Mouse (Mus musculus) spleen, adult 2 months (tissue): ENCODE results near the gene Olfr654. TPM values are rescaled to one million over a fixed set of nuclear protein-coding genes. Genes with fewer than 3 reads are reported as not detected.

Source experiments
- DNase-seq, 2 experiments: peaks; one replicate each; pipeline versions ENCODE4 v3.0.0 to v3.0.0-alpha.2; 2012 to 2021; ENCODE audit warnings: low spot score in 2 of 2, low read depth in 1 of 2
- H3K27ac ChIP-seq: fragments of 200-500 bp; 2 replicates; pipeline ENCODE4 v1.5.1; 2012; ENCODE audit warnings: low read length, inconsistent platforms; ENCODE audit not compliant: insufficient read depth
- H3K27me3 ChIP-seq: fragments of 200-500 bp; 2 replicates; pipeline ENCODE4 v1.6.1; 2012; ENCODE audit warnings: mild to moderate bottlenecking, moderate library complexity, low read length, inconsistent platforms; ENCODE audit not compliant: control insufficient read depth, insufficient read depth
- H3K36me3 ChIP-seq: fragments of 200-500 bp; 2 replicates; pipeline ENCODE4 v1.6.1; 2012; ENCODE audit warnings: mild to moderate bottlenecking, low read length, inconsistent platforms; ENCODE audit not compliant: control insufficient read depth, insufficient read depth
- H3K4me1 ChIP-seq: fragments of 200-500 bp; 2 replicates; pipeline ENCODE4 v1.6.1; 2011; ENCODE audit warnings: inconsistent platforms; ENCODE audit not compliant: control insufficient read depth, insufficient read depth, insufficient read length
- H3K4me3 ChIP-seq: fragments of 200-500 bp; 2 replicates; pipeline ENCODE4 v1.5.1; 2011; ENCODE audit warnings: mild to moderate bottlenecking, inconsistent platforms; ENCODE audit not compliant: insufficient read depth, insufficient read length; ENCODE audit errors: extremely low read depth
- CTCF ChIP-seq: fragments of 200-500 bp; IDR thresholded peaks from 2 replicates; pipeline ENCODE4 v1.5.1; 2011; ENCODE audit warnings: mild to moderate bottlenecking, inconsistent platforms; ENCODE audit not compliant: insufficient read depth, insufficient read length, insufficient replicate concordance; ENCODE audit errors: extremely low read depth
- POLR2A ChIP-seq: fragments of 200-500 bp; IDR thresholded peaks from 2 replicates; pipeline ENCODE4 v1.6.1; 2011; ENCODE audit warnings: low read depth, low read length, inconsistent platforms
- WGBS: fragments of 180-500 bp; shearing (Covaris S2); methylation state at CpG from one replicate; pipeline ENCODE4 v1.1.7; 2018; 5-methylcytosine and 5-hydroxymethylcytosine counted together
- polyA plus RNA-seq: library from polyadenylated mRNA; depleted of rRNA; stranded (reverse); fragments of >200 nt; gene quantifications from 2 replicates; pipeline ENCODE4 v1.2.3, GENCODE M21; 2012; rRNA removed

Gene Olfr654
- polyA plus RNA-seq, result not detected in 2 replicates

DNA sequence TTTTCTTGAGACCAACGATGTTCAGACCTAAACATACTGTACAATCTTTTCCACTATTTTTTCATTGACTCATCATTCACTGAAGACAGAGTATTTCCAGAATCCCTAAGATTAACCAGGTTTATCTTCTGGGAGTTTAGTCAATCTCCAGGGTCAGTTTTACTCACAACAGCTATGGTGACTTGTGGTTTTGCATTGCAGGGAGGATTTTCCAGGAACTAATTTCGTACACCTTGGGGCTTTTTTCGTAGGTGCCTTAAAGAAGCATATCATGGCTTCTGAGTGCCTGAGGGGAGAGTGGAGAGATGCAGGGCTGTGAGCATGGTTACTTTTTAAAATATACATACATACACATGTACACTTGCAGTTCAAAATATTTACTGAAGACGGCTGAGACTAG, at the start of gene Olfr654:
Olfr654 (plus strand) TSS at position 301 of the 400 bp plus-strand sequence.
- H3K36me3 ChIP-seq, result no peaks in the 10 kb centered on the region
- no peaks in the 10 kb centered on the region for H3K27me3 ChIP-seq
- no peaks in the 10 kb centered on the region for H3K4me1 ChIP-seq
- 86% methylated on average over 4 of the region's 4 CpGs for WGBS
- no peak within 1 kb of the TSS for H3K27ac ChIP-seq
- no peak within 1 kb of the TSS for H3K4me3 ChIP-seq
- TF ChIP-seq CTCF (no peak), POLR2A (no peak)
- no peak for DNase-seq

GRCm38 (mm10) chr7:104549833-104550232, 37.0 kb upstream of the Olfr654 start, which contains the start of gene Olfr651:
TSS of gene Olfr651 (plus strand) at chr7:104550133.
- Histone ChIP-seq H3K4me3 (no peak within 1 kb of the TSS), H3K27me3 (no peaks in the 10 kb centered on the region), H3K36me3 (no peaks in the 10 kb centered on the region), H3K27ac (no peak within 1 kb of the TSS), H3K4me1 (no peaks in the 10 kb centered on the region)
- DNase-seq, result no peak
- WGBS, result 83% methylated on average over 5 of the region's 5 CpGs
- no peak for TF ChIP-seq POLR2A

DNA sequence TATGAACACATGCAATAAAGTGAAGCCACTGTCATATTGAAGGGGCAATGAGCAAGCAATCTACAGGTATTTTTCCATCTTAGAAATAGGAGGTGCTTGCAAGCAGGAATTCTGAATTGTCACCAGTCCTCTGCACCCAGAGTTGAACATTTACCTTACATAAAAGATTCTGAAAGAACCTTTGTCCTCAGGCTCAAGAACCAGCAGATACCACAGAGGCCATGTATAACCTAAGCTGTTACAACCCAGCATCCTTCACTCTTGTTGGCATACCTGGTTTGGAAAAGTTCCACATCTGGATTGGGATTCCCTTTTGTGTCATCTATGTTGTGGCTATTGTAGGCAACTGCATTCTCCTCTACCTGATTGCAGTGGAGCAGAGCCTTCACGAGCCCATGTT, 34.1 kb upstream of the Olfr654 start:
- TF ChIP-seq POLR2A, result no peak
- TF ChIP-seq CTCF, result no peak
- H3K27ac ChIP-seq, result no peak overlapping the region
- 78% methylated on average over 1 of the region's 1 CpGs for WGBS
- no peaks in the 10 kb centered on the region for H3K36me3 ChIP-seq
- no peaks in the 10 kb centered on the region for H3K27me3 ChIP-seq
- H3K4me1 ChIP-seq, result no peaks in the 10 kb centered on the region
- no peak overlapping the region for H3K4me3 ChIP-seq
- DNase-seq, result no peak

DNA sequence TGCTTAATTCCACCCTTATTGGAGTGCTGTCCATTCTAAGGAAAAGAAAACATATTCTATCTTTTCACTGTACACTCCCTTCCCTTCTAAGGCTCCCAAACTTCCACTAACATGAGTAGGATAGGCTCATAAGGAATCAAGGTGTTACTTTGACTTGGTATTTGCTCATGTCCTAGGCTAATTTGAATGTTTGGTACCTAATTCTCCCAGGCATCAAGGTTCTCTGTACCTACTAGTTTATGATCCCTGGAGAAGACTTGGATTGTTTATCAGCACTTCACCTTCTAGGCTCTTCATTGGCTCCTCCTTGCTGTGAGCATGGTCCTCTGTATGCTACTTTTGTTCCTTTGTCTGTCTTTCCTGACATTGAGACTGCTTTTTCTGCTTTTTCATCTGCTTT, 26.2 kb upstream of the Olfr654 start, which contains the start of gene Olfr652:
Olfr652 (plus strand) TSS at position 301 of the 400 bp plus-strand sequence.
- Histone ChIP-seq H3K36me3 (no peaks in the 10 kb centered on the region), H3K27ac (no peak within 1 kb of the TSS), H3K4me1 (no peaks in the 10 kb centered on the region), H3K4me3 (no peak within 1 kb of the TSS), H3K27me3 (no peaks in the 10 kb centered on the region)
- DNase-seq, result no peak
- TF ChIP-seq CTCF (no peak), POLR2A (no peak)

DNA sequence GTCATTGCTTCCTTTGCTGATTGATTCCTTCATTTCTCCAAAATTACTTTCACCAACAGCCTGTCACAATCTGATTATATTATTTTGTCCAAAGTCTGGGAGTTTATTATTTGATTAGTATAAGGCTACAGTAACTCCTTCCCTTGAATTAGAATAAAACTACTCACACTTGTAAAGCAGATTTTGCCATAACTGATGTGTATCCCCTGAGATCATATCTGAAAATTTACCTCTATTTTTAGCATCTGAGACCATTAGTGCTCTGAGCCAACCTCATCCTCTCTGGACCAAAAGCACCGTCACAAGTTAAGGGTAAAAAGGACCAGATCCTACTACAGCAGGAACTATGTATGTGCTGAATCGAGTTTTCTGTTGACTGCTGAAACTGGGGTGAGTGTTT, 9.8 kb upstream of the Olfr654 start, which contains the start of gene Olfr653:
Olfr653 (plus strand) TSS at position 301 of the 400 bp plus-strand sequence.
- H3K27ac ChIP-seq, result no peak within 1 kb of the TSS
- TF ChIP-seq CTCF, result no peak
- no peak for TF ChIP-seq POLR2A
- no peak for DNase-seq
- H3K36me3 ChIP-seq, result no peaks in the 10 kb centered on the region
- no peaks in the 10 kb centered on the region for H3K27me3 ChIP-seq
- 65% methylated on average over 2 of the region's 2 CpGs for WGBS
- H3K4me3 ChIP-seq, result no peak within 1 kb of the TSS
- no peaks in the 10 kb centered on the region for H3K4me1 ChIP-seq

GRCm38 (mm10) chr7:104580846-104581245, 6.0 kb upstream of the Olfr654 start:
- Histone ChIP-seq H3K4me1 (no peaks in the 10 kb centered on the region), H3K36me3 (no peaks in the 10 kb centered on the region), H3K4me3 (no peak overlapping the region), H3K27me3 (no peaks in the 10 kb centered on the region), H3K27ac (no peak overlapping the region)
- 89% methylated on average over 4 of the region's 4 CpGs for WGBS
- no peak for DNase-seq
- TF ChIP-seq POLR2A, result no peak
- TF ChIP-seq CTCF, result no peak

GRCm38 (mm10) chr7:104581429-104581828, 5.4 kb upstream of the Olfr654 start:
- Histone ChIP-seq H3K36me3 (no peaks in the 10 kb centered on the region), H3K4me3 (no peak overlapping the region), H3K4me1 (no peaks in the 10 kb centered on the region), H3K27me3 (no peaks in the 10 kb centered on the region), H3K27ac (no peak overlapping the region)
- 92% methylated on average over 4 of the region's 4 CpGs for WGBS
- TF ChIP-seq CTCF (no peak), POLR2A (no peak)
- DNase-seq, result no peak
